Mouse (Mus musculus) myocyte (in vitro differentiated cells): ENCODE data around the gene Abhd2.

ENCODE experiments used
- CEBPB ChIP-seq: IDR thresholded peaks from 2 replicates; pipeline ENCODE4 v1.6.1; 2011; ENCODE audit warnings: mild to moderate bottlenecking, moderate library complexity; ENCODE audit not compliant: poor library complexity, insufficient read depth, severe bottlenecking
- E2F4 ChIP-seq: IDR thresholded peaks from one replicate; pipeline ENCODE4 v1.6.1; 2011; ENCODE audit warnings: mild to moderate bottlenecking, control low read depth, moderate library complexity; ENCODE audit not compliant: insufficient read depth
- MAX ChIP-seq: IDR thresholded peaks from one replicate; pipeline ENCODE4 v1.6.1; 2011; ENCODE audit warnings: low read depth, mild to moderate bottlenecking, control low read depth
- MYOD1 ChIP-seq, 3 experiments: IDR thresholded peaks; one replicate each; pipeline ENCODE4 v1.6.1; 2011; ENCODE audit warnings: control low read depth in 2 of 3, low read depth in 2 of 3, mild to moderate bottlenecking in 2 of 3, moderate library complexity in 1 of 3; ENCODE audit not compliant: insufficient read length in 2 of 3, control insufficient read depth in 1 of 3
- MYOG ChIP-seq, 3 experiments: IDR thresholded peaks; one replicate each; pipeline ENCODE4 v1.6.1; 2011; ENCODE audit warnings: control low read depth in 2 of 3, low read depth in 2 of 3, mild to moderate bottlenecking in 2 of 3; ENCODE audit not compliant: insufficient read length in 2 of 3, control insufficient read depth in 1 of 3, insufficient read depth in 1 of 3
- POLR2A ChIP-seq: IDR thresholded peaks from one replicate; pipeline ENCODE4 v1.6.1; 2011; ENCODE audit warnings: low read depth, mild to moderate bottlenecking, control low read depth, moderate library complexity; ENCODE audit not compliant: insufficient read length
- POLR2AphosphoS2 ChIP-seq: IDR thresholded peaks from one replicate; pipeline ENCODE4 v1.6.1; 2011; ENCODE audit warnings: low read depth, control low read depth; ENCODE audit not compliant: insufficient read length
- REST ChIP-seq: IDR thresholded peaks from one replicate; pipeline ENCODE4 v1.6.1; 2011; ENCODE audit warnings: mild to moderate bottlenecking, control low read depth, moderate library complexity; ENCODE audit not compliant: insufficient read depth, insufficient read length
- SRF ChIP-seq: IDR thresholded peaks from one replicate; pipeline ENCODE4 v1.6.1; 2011; ENCODE audit warnings: low read depth; ENCODE audit not compliant: control insufficient read depth, insufficient read length
- TCF12 ChIP-seq: IDR thresholded peaks from one replicate; pipeline ENCODE4 v1.6.1; 2011; ENCODE audit warnings: mild to moderate bottlenecking, control low read depth; ENCODE audit not compliant: poor library complexity, insufficient read depth, severe bottlenecking
- TCF3 ChIP-seq: IDR thresholded peaks from one replicate; pipeline ENCODE4 v1.6.1; 2011; ENCODE audit warnings: low read depth, control low read depth; ENCODE audit not compliant: insufficient read length
- USF1 ChIP-seq: IDR thresholded peaks from one replicate; pipeline ENCODE4 v1.6.1; 2011; ENCODE audit warnings: low read depth, mild to moderate bottlenecking, control low read depth, moderate library complexity

GRCm38 (mm10) chr7:79362208-79362607, 89.2 kb downstream of the Abhd2 start:
- TF ChIP-seq TCF3 (no peak), MYOG (IDR thresholded peaks at IDR 0.05; ENCODE audit: control insufficient read depth in 1 of 3, insufficient read depth in 1 of 3, insufficient read length in 2 of 3, low read depth in 2 of 3) (no peak), POLR2A (no peak), MAX (no peak), USF1 (no peak), E2F4 (no peak), POLR2AphosphoS2 (no peak), CEBPB (no peak), SRF (no peak), TCF12 (no peak), REST (no peak), MYOD1 (IDR thresholded peaks at IDR 0.05; ENCODE audit: control insufficient read depth in 1 of 3, insufficient read length in 2 of 3, low read depth in 2 of 3) (no peak)
